Mouse (Mus musculus) c-Kit-negative CD71-positive TER-119-positive erythroid progenitor cells, embryonic 14.5 days (primary cell): ENCODE measurements around the gene Cldn1.

ENCODE experiments used
- DNase-seq: peaks from one replicate; pipeline ENCODE4 v3.0.0-alpha.2; 2013; ENCODE audit warnings: low read depth, low spot score

The Cldn1 gene

DNA sequence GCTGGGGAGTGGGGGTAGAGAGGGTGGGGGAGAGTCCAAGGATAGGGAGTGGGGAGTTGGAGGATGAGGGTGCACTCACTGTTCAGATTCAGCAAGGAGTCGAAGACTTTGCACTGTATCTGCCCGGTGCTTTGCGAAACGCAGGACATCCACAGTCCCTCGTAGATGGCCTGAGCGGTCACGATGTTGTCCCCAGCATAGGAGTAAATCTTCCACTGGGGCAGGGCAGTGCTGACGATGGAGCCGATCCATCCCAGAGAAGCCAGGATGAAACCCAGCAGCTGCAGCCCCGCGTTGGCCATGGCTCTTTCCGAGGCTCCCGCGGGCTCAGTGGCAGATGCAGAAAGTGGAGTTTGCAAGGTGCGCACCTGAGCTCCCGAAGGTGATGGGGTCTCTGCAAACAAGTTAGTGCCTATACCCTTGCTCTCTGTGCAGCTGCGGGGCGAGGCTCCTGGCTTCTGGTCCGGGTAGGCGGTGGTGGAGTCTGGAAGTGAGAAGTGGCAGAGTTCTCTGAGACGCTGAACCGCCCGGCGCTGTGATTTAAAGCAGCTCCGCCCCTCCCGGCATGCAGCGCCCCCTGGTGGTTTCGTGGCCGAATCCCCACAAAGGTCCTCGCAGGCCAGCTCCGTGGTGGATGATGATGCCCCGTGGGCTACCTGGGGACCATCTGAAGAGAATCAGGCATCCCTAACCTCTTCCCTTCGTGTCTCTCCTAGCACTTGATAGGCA is at the start of gene Cldn1:
Gene Cldn1, minus strand, starts transcription at position 517 of the 729 bp plus-strand sequence.
- no peak for DNase-seq

DNA sequence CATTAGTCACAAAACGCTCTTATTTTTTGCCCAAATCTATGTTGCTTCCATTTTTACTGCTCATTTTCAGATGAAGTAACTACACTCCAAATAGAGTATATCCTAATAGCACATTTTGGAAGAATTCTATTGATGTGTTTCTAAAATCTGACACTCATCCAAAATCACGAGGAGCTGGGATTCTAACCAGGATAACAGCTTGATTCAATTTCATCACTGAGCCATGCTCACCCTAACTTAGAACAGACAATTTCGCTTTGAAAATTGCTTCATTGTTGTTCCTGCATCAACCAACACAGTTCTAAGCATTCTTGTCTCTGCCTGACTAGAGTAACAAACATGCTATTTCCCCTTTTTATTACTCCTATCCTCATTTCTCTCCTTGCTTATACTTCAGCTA is 47.0 kb upstream of the Cldn1 start:
- no peak for DNase-seq

DNA sequence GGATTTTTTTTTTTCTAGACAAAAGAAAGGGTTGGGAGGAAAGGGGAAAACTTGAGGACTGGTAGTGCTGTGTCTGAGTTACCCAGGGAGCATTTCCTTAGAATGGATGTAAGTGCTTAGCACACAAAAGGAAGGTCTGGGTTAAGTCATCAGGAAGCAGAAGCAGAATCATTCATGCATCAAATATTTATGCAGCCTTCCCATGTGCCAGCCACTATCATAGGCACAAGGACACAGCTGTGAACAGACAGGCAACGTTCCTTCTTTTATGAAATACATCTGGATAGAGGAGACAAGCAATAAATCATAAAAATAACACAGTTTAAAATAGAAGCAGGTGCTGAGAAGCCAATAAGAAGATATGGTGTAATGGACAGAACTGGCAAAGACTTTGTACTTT is 32.4 kb upstream of the Cldn1 start:
- DNase-seq: no peak

DNA sequence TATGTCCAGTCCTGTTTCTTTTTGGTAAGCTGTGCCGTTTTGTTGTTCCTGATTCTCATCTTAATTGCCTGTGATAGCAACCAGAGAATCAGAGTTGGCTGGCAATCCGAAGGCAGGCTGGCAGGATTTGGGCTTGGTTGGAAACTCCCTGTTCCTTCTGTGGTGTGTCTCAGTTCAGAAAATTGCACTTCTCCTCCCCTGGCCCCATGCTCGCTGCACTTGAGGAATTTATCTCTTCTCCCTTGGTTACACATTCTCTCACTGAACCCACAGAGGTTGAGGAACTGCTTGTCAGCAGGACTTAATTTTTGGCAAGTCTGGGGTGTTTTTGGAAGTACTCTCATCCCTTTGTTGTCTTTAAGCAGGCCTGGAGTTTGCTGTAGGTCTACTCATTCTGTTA is 29.3 kb upstream of the Cldn1 start:
- no peak for DNase-seq

DNA sequence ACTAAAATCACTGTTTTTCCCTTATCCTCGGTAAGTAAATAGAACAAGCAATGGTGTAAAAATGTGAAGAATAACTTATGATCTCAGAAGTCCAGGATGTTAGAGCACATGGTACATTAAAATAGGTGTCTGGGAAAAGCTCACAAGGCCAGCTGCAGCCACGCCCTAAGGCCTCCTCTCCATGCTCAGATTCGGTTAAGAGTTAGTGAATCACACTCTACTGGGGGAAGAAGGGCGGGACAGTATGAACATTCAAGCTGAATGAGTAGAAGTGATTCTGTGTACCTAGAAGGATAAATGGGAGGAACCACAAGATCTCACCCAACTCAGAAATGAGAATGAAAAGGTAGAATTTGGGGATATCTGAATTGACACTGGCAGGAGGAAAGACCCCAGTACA is 28.9 kb upstream of the Cldn1 start:
- no peak for DNase-seq

DNA sequence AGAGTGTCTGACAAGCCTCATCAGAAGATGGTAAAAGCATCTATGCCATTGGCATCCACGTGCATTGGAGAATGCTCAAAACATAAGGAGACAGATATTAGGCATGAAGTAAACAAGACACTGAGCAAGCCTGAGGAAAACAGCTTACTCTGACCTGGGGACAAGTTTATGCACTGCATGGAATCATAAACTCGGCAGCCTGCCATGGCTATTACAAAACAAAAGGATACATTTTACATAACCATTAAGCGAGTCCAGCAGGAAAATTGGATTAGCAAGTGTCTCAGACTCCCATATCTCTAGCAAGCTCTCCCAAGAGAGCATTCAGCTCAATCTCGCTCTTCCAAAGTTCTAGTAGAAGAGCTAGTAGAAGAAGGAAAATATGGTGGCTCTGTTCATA is 19.3 kb upstream of the Cldn1 start:
- DNase-seq: no peak

DNA sequence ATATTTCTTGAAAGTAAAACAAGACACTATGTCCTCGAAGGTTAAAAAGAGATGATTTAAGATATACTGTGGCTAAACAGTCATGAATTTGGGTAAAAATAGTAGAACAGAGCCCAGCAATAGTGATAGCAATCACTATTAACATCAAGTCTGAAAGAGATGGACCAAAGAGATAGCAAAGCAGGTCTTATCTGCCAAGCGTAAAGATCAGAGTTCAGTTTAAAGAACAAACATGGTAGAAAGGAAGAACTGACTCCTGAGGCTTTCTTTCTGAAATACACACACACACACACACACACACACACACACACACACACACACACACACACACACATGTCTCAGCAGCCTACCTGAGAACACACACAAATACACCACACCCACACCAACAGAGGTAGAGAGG is 14.5 kb upstream of the Cldn1 start:
- no peak for DNase-seq

DNA sequence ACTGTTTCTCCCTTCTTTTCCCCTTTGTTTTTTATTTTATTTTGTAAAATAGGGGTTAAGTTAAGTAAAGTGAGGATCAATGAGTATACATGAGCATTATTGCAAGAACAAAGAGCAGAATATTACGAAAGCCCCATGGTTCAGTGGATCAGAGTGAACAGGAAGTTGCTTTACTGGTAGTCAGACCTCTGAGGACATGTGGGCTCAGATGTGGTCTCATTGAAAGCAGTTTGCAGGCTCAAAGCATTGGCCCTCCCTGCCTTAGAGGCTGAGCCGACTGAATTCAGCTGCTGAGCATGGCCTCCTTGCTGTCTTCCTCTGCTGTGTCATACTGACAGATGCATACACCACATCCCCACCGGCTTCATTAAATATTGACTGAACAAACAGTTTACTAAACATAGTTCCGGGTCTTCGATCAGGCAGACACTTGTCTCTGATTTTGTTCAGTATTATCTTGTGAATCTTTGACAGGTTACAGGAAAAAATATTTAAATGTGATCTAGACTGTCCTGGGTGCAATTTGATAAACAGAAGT is 12.5 kb upstream of the Cldn1 start:
- no peak for DNase-seq

DNA sequence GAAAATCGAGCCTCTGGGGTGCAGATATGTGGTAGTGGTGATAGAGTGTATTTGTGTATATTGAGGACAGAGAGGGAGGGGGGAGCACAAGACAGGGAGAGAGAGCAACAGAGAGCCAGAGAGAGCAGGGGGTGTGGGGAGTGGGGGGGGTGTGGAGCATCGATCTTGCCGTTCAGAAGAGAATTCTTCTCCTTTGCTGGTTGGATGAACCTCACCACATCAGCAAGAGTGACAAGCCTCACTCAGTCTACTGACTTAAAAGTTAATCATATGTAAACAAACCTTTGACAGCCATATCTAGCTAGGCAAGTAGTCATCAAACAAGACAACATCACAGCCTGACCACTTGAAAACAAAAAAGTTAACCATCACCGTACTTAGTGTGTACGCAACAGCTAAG is 5.5 kb upstream of the Cldn1 start:
- no peak for DNase-seq

DNA sequence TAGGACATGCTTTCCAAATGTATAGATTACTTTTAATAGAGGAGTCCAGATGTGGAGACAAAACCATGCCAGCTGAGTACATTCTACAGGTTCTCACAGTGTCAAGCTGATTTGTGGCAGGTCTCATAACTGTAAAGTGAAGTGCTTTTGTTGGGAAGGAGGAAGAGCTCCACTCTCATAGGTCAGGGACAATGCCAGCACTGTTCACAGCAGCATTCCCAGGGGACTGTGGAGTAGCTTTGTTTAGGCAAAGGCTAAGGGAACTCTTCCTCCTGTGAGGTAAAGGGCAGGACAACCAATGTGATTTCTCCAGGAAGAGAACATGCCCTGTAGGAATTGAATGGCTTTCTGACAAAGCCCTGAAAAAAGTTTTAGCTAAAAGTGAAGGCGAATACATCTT is 1.5 kb downstream of the Cldn1 start:
- no peak for DNase-seq

DNA sequence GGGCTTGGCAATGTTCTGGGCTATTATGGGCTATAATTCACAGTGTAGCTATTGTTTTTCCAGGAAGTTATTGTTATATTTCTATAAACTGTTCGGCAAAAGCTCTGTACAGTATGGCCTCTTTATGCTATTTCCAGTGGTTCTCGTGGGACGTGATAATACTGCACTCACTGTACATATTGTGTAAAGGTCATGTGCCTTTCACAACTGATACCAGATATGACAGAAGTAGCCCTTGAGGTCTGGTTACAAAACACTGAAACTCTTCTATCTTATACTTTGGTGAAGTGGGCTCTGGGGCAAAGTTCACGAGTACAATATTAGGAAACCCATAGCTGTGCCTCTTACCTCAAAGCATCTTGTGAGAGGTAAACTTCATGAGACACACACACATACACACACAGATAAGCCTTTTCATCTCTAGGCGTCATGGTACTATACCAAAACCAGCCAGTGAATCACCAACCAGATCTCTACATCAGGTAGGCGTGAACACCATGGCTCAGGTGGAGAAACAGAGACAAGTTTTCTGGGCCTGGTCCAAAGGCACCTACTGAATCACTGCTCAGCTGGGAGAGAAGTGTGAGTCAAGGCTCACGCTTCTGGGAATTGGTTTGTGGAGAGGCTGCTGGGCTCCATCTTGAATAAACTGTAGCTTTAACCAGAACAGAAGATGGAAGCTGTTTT is 2.5 kb downstream of the Cldn1 start:
- no peak for DNase-seq

DNA sequence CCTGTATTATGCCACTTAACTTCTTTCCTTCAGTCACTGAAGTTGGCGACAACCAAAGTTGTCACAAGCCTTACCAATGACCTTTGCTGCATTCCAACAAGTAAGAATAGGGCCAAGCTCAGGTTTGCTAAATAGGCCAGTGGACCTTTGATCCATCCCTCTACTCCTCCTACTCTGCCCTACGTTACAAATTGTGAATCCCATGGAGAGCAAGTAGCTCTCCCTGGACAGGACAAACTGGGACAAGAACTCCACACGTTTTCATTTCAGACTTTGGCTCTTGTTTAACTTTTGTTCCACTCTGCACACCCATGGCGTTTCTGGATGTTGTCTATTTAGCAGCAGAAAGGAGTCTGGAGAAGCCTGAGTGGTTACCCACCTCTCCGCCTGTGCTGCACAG is 3.5 kb downstream of the Cldn1 start:
- no peak for DNase-seq

DNA sequence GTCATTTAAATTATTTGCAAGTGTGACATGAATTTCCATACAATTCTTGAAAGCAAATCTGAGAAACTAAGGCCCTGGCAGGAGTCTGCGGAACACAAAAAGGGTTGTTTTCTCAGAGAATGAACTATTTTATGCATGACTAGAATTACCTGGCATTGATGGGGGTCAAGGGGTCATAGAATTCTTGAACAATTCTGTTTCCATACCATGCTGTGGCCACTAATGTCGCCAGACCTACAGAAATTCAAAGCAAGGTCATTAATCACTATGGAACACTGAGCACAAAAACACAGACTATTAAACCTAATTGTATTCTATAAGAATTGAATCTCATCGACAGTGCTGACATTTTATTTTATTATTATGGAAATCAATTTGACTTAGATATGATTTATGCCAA is 10.9 kb downstream of the Cldn1 start:
- DNase-seq: no peak

DNA sequence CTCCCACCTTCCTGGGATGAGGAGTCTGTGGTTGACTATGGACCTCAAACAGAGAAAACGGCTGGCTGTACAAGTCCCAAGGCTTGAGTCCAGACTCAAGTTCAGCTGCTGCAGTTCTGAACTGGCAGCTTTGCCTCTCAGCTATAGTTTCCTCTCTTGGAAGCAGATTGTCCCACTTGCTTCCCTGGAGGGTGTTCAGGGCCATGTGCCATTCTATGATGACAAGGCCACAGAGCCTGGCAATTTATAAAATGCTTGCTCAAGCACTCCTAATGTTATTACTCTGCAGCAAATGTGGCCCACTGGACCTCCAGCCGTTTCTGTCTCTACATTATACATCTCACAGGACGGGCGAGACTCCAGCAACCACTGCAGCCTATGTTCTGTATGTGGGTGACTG is 12.0 kb downstream of the Cldn1 start:
- DNase-seq: no peak

DNA sequence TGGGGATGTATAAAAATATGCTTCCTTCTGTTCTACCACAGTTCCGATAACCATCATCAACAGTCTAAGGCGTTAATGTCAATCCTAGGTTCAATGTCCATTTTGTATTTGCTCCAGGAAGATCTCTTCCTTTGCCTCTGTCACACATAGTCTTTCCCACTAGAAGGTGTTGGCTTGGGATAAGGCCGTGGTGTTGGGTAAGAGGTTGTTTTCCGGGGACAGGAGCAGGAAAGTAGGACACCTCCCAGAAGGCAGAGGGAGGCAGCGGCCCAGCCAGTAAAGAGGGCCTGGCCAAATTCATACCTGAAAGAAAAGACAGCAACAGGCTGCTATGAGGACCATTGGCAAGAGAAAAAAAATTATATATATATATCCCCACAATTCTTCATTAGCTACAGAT is 12.7 kb downstream of the Cldn1 start:
- DNase-seq: no peak

DNA sequence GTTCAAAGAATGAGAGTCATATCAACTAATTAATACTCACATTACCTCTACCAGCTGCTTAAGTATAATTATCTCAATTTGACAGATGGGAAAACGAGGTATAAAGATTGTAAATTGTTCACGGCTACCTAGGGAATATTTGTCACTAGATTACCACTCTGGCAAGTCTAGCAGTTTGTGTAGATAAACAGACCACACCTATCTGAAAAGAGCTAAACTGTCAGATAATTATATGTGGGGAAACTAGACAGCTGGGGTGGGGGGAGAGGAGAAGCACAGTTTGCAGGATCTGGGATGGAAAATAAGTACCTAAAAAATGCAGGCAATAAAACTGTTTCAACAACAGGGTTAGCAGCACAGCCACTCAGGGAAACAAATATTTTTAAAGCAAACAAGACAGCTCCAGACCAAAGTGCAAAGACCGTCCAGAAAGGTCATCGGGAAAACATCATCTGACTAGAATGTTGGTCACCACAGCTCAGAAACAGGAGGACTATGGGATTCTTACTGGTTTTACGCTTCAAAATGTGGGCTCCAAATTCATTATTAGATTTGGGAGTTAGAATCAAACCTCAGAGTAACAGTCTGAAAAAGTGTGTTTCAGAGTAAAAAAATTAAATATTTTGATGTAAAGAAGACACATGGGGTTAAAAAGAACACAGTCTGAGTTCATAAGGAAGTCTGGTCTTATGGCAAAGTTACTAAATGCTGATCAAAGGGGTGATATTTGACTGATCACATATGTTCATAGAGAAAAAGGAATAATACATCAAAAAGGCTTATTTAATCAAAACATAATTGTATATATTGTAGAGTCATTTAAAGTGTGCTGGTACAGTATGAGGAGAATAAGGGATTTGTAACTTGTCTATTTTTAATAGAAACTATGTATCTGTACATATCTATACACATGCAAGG is 13.5 kb downstream of the Cldn1 start:
- DNase-seq: no peak

DNA sequence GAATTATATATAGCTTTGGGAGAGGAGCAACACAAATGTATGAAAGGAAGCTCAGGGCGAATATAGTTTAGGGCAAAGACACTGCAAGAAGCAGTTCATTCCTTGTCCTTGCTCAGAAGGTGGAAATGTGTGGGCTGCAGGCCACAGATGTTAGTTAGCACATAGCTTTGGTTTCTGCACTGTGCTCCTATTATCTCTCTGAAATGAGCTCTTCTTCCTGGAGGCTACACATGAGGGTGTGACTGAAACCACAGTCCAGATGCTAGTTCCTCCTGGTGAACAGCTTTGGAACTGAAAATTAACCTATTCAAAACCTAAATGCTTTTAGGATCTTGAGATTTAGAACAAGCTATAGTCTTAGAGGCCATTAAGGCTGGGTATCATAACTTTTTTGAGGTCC is 16.1 kb downstream of the Cldn1 start:
- DNase-seq: no peak

DNA sequence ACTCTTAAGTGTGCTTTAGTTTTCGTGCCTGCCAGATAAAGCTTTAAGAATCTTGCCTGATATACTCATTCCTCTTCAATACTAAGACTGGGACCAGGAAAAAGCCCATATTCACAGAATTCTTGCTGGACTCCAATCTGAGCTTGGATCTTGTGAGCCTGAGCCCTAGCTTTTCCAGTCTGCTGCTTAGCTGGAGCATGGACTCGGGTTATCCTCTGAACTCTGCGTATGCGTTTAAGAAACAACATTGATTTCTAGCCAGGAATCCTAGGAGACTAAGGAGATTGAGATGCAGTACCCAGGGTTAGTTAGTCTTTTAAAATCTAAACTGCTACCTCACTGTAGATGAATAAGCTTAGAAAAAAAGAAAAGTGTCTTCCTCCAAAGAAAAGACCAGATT is 20.9 kb downstream of the Cldn1 start:
- DNase-seq: no peak

DNA sequence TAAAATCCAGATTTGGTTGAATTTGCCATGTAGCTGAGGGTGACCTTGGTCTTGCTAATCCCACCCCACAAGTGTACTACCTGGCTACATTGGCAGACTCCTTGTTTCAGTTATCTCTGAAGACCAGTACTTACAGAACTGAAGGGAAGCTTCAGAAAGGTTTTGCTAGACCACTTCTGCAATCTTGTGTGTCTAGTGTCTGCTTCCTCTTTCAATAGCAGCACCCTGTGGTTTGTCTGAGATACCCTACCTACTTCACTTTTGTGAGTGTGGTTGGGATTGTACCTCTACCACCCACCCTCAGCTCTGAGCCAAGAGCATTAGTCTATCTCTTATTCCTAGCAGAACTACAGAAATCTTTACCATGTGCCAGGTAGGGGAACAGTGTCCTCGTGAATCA is 22.8 kb downstream of the Cldn1 start:
- DNase-seq: no peak

DNA sequence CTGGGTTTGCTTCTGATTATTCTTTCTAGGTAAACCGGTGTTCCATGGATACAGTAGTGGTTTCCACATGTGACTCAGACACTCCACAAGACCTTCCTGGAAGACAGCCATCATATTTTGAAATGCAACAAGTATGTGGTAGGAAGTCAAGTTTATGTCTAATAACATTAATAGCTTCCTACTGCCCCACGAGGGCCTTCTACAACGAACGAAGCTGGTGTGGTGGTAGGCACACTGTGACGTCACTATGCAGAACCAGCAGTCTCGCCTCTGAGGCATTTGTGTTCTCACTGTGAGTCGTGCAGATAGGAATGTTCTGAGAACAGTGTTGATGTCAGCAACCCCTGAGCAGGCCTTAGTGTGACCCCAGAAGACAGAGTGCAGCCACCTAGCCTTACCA is 55.4 kb downstream of the Cldn1 start:
- DNase-seq: no peak

DNA sequence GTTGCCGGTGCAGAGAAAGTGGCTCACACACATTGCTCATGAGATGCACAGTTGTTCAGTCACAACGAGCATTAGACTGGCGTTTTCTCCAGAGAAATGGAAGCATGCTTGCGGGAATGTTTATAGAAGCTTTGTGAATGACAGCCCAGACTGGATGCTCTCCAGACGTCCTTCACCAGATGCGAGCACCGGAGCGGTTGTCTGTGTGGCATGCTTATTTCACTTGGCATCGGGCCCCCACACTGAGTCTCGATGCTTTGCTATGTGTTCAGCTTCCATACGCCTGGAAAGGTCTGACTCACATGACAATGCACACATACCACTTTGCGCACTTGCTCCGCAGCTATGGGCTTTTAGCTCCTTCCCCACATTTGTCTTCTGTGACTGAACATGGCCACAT is 56.8 kb downstream of the Cldn1 start:
- no peak for DNase-seq

DNA sequence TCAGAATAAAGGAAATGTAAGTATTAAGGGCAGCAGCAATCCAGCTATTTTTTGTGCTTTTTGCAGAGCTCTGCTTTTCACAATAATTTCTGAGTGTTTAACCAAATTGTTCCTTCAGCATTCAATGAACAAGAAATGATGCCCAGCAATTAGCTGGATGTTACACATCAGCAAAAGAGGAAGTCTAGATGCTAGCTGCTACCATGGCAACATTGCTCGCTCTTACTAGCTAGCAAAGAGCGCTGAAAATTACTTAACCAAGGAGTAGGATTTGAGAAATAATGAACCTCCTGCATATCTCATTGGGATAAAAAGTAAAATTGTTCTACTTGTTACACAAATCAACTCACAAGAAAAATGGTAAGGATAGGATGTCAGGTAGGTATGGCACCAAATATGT is 62.2 kb downstream of the Cldn1 start:
- no peak for DNase-seq
